Mouse (Mus musculus) limb, embryonic 15.5 days (tissue): ENCODE measurements around the gene Cfap61. TPM values are rescaled to one million over a fixed set of nuclear protein-coding genes. Genes with fewer than 3 reads are reported as not detected.

Source experiments
- ATAC-seq: fragments of 200-750 bp; cut with Nextera tagmentation; 2 replicates; pipeline ENCODE4 v1.8.0; 2017; ENCODE audit warnings: low read depth, moderate TSS enrichment; ENCODE audit not compliant: insufficient number of reproducible peaks, low FRiP score, low TSS enrichment
- H3K27ac ChIP-seq: fragments of 300-500 bp; sonication (generic); 2 replicates; pipeline ENCODE4 v1.5.1; 2015; ENCODE audit warnings: moderate library complexity, mild to moderate bottlenecking, inconsistent platforms
- H3K27me3 ChIP-seq: fragments of 300-500 bp; sonication (generic); 2 replicates; pipeline ENCODE4 v1.6.1; 2015; ENCODE audit warnings: inconsistent platforms
- H3K36me3 ChIP-seq: fragments of 300-500 bp; sonication (generic); 2 replicates; pipeline ENCODE4 v1.6.1; 2015; ENCODE audit warnings: inconsistent platforms
- H3K4me1 ChIP-seq: fragments of 300-500 bp; sonication (generic); 2 replicates; pipeline ENCODE4 v1.6.1; 2015; ENCODE audit warnings: inconsistent platforms
- H3K4me2 ChIP-seq: fragments of 300-500 bp; sonication (generic); 2 replicates; pipeline ENCODE4 v1.6.1; 2015; ENCODE audit warnings: mild to moderate bottlenecking, inconsistent platforms
- H3K4me3 ChIP-seq: fragments of 300-500 bp; sonication (generic); 2 replicates; pipeline ENCODE4 v1.5.1; 2015; ENCODE audit warnings: mild to moderate bottlenecking, inconsistent platforms
- H3K9ac ChIP-seq: fragments of 300-500 bp; sonication (generic); 2 replicates; pipeline ENCODE4 v1.6.1; 2015; ENCODE audit warnings: inconsistent platforms
- H3K9me3 ChIP-seq: fragments of 300-500 bp; sonication (generic); 2 replicates; pipeline ENCODE4 v1.6.1; 2016; ENCODE audit warnings: inconsistent platforms
- WGBS: fragments of 180-500 bp; shearing (Covaris S2); methylation state at CpG from one replicate; pipeline ENCODE4 v1.1.7; 2015; 5-methylcytosine and 5-hydroxymethylcytosine counted together
- polyA plus RNA-seq: library from polyadenylated mRNA; unstranded; fragments of >200 nt; fragmentation: Nextera tagmentation; extraction: Ambion mirVana; gene quantifications from 2 replicates; pipeline ENCODE4 v1.2.1, GENCODE M21; 2015

The Cfap61 gene
- polyA plus RNA-seq, 1 experiment from 2014 or later: 0.20 TPM

GRCm38 (mm10) chr2:146107980-146108379, 173.4 kb downstream of the Cfap61 start:
- no peak for ATAC-seq
- H3K27ac ChIP-seq: no peak overlapping the region
- H3K4me1 ChIP-seq: no peaks in the 10 kb centered on the region
- no peaks in the 10 kb centered on the region for H3K9me3 ChIP-seq
- no peaks in the 10 kb centered on the region for H3K27me3 ChIP-seq
- no peak overlapping the region for H3K4me2 ChIP-seq
- no peak overlapping the region for H3K9ac ChIP-seq
- no peaks in the 10 kb centered on the region for H3K36me3 ChIP-seq
- no peak overlapping the region for H3K4me3 ChIP-seq
- 87% methylated on average over 4 of the region's 4 CpGs for WGBS

- no peak for ATAC-seq
- 76% methylated on average over 9 of the region's 9 CpGs for WGBS
Measured at GRCm38 (mm10) chr2:146109921-146110320, 175.3 kb downstream of the Cfap61 start.

GRCm38 (mm10) chr2:146116282-146116681, 181.7 kb downstream of the Cfap61 start:
- H3K9me3 ChIP-seq: no peaks in the 10 kb centered on the region
- H3K4me2 ChIP-seq: no peak overlapping the region
- H3K27me3 ChIP-seq: no peaks in the 10 kb centered on the region
- no peak for ATAC-seq
- H3K27ac ChIP-seq: no peak overlapping the region
- H3K36me3 ChIP-seq: no peaks in the 10 kb centered on the region
- no peak overlapping the region for H3K4me3 ChIP-seq
- H3K4me1 ChIP-seq: no peaks in the 10 kb centered on the region
- no peak overlapping the region for H3K9ac ChIP-seq
- 82% methylated on average over 6 of the region's 6 CpGs for WGBS

More at GRCm38 (mm10) chr2:146109921-146110320, 175.3 kb downstream of the Cfap61 start:
- Histone ChIP-seq H3K9me3 (no peaks in the 10 kb centered on the region), H3K4me1 (no peaks in the 10 kb centered on the region), H3K36me3 (no peaks in the 10 kb centered on the region), H3K27ac (no peak overlapping the region), H3K4me3 (no peak overlapping the region), H3K9ac (no peak overlapping the region), H3K27me3 (no peaks in the 10 kb centered on the region), H3K4me2 (no peak overlapping the region)

GRCm38 (mm10) chr2:146116726-146117125, 182.1 kb downstream of the Cfap61 start:
- WGBS: 95% methylated on average over 5 of the region's 5 CpGs
- Histone ChIP-seq H3K9me3 (no peaks in the 10 kb centered on the region), H3K4me2 (no peak overlapping the region), H3K27ac (no peak overlapping the region), H3K36me3 (no peaks in the 10 kb centered on the region), H3K4me1 (no peaks in the 10 kb centered on the region), H3K27me3 (no peaks in the 10 kb centered on the region), H3K4me3 (no peak overlapping the region), H3K9ac (no peak overlapping the region)
- no peak for ATAC-seq

GRCm38 (mm10) chr2:146117191-146117914, 182.8 kb downstream of the Cfap61 start:
- Histone ChIP-seq H3K27ac (no peak overlapping the region), H3K27me3 (no peaks in the 10 kb centered on the region), H3K36me3 (no peaks in the 10 kb centered on the region), H3K4me1 (no peaks in the 10 kb centered on the region), H3K4me3 (no peak overlapping the region), H3K9me3 (no peaks in the 10 kb centered on the region), H3K9ac (no peak overlapping the region), H3K4me2 (no peak overlapping the region)
- 36% methylated on average over 17 of the region's 17 CpGs for WGBS
- no peak for ATAC-seq

- H3K9ac ChIP-seq: no peak overlapping the region
- no peaks in the 10 kb centered on the region for H3K4me1 ChIP-seq
- H3K27me3 ChIP-seq: no peaks in the 10 kb centered on the region
- no peak overlapping the region for H3K4me2 ChIP-seq
- H3K27ac ChIP-seq: no peak overlapping the region
- ATAC-seq: no peak
- H3K36me3 ChIP-seq: no peaks in the 10 kb centered on the region
- 48% methylated on average over 3 of the region's 3 CpGs for WGBS
- no peak overlapping the region for H3K4me3 ChIP-seq
- no peaks in the 10 kb centered on the region for H3K9me3 ChIP-seq
Measured at GRCm38 (mm10) chr2:146117915-146118403, 183.4 kb downstream of the Cfap61 start.

GRCm38 (mm10) chr2:146121551-146121950, 187.0 kb downstream of the Cfap61 start:
- Histone ChIP-seq H3K27me3 (no peaks in the 10 kb centered on the region), H3K4me3 (no peak overlapping the region), H3K9ac (no peak overlapping the region), H3K4me2 (no peak overlapping the region), H3K9me3 (no peaks in the 10 kb centered on the region), H3K4me1 (no peaks in the 10 kb centered on the region), H3K36me3 (no peaks in the 10 kb centered on the region), H3K27ac (no peak overlapping the region)
- WGBS: 80% methylated on average over 7 of the region's 7 CpGs
- no peak for ATAC-seq

GRCm38 (mm10) chr2:146125129-146125528, 190.5 kb downstream of the Cfap61 start:
- H3K9me3 ChIP-seq: no peaks in the 10 kb centered on the region
- no peaks in the 10 kb centered on the region for H3K27me3 ChIP-seq
- ATAC-seq: no peak
- no peaks in the 10 kb centered on the region for H3K36me3 ChIP-seq
- WGBS: 75% methylated on average over 2 of the region's 2 CpGs
- H3K9ac ChIP-seq: no peak overlapping the region
- no peak overlapping the region for H3K27ac ChIP-seq
- H3K4me3 ChIP-seq: no peak overlapping the region
- no peaks in the 10 kb centered on the region for H3K4me1 ChIP-seq
- H3K4me2 ChIP-seq: no peak overlapping the region

- H3K36me3 ChIP-seq: no peaks in the 10 kb centered on the region
- H3K27me3 ChIP-seq: no peaks in the 10 kb centered on the region
- ATAC-seq: no peak
- H3K9ac ChIP-seq: no peak overlapping the region
- no peaks in the 10 kb centered on the region for H3K4me1 ChIP-seq
- 92% methylated on average over 6 of the region's 6 CpGs for WGBS
- H3K27ac ChIP-seq: no peak overlapping the region
- no peaks in the 10 kb centered on the region for H3K9me3 ChIP-seq
- H3K4me3 ChIP-seq: no peak overlapping the region
- no peak overlapping the region for H3K4me2 ChIP-seq
Measured at GRCm38 (mm10) chr2:146128622-146129021, 194.0 kb downstream of the Cfap61 start.

- no peak for ATAC-seq
- Histone ChIP-seq H3K27me3 (no peaks in the 10 kb centered on the region), H3K4me3 (no peak overlapping the region), H3K4me1 (no peaks in the 10 kb centered on the region), H3K36me3 (no peaks in the 10 kb centered on the region), H3K9ac (no peak overlapping the region), H3K9me3 (no peaks in the 10 kb centered on the region), H3K27ac (no peak overlapping the region), H3K4me2 (no peak overlapping the region)
- 92% methylated on average over 3 of the region's 3 CpGs for WGBS
Measured at GRCm38 (mm10) chr2:146130514-146130913, 195.9 kb downstream of the Cfap61 start.

- Histone ChIP-seq H3K4me1 (no peaks in the 10 kb centered on the region), H3K9ac (no peak overlapping the region), H3K9me3 (no peaks in the 10 kb centered on the region), H3K27me3 (no peaks in the 10 kb centered on the region), H3K4me3 (no peak overlapping the region), H3K4me2 (no peak overlapping the region), H3K27ac (no peak overlapping the region), H3K36me3 (no peaks in the 10 kb centered on the region)
- WGBS: 86% methylated on average over 6 of the region's 6 CpGs
- no peak for ATAC-seq
Measured at GRCm38 (mm10) chr2:146134275-146134674, 199.7 kb downstream of the Cfap61 start.

- 70% methylated on average over 3 of the region's 3 CpGs for WGBS
Measured at GRCm38 (mm10) chr2:146140711-146141110, 206.1 kb downstream of the Cfap61 start.

More at GRCm38 (mm10) chr2:146140711-146141110, 206.1 kb downstream of the Cfap61 start:
- H3K27ac ChIP-seq: no peak overlapping the region
- no peaks in the 10 kb centered on the region for H3K27me3 ChIP-seq
- no peaks in the 10 kb centered on the region for H3K36me3 ChIP-seq
- no peaks in the 10 kb centered on the region for H3K4me1 ChIP-seq
- H3K4me2 ChIP-seq: no peak overlapping the region
- no peak overlapping the region for H3K9ac ChIP-seq
- no peaks in the 10 kb centered on the region for H3K9me3 ChIP-seq
- no peak for ATAC-seq
- H3K4me3 ChIP-seq: no peak overlapping the region
